Mouse (Mus musculus) forebrain, embryonic 10.5 days (tissue): ENCODE data around the gene Tenm4. TPM values are rescaled to one million over a fixed set of nuclear protein-coding genes. Genes with fewer than 3 reads are reported as not detected.
A peak's percentile ranks its signal among the peaks of the same experiment; 100 is the strongest.

Source experiments
- DNase-seq: peaks from one replicate; pipeline ENCODE4 v3.0.0-alpha.2; 2017; ENCODE audit warnings: low spot score; ENCODE audit errors: extremely low spot score
- H3K27ac ChIP-seq: fragments of 300-500 bp; sonication (generic); 2 replicates; pipeline ENCODE4 v1.5.1; 2016; ENCODE audit warnings: mild to moderate bottlenecking
- H3K27me3 ChIP-seq: fragments of 300-500 bp; sonication (generic); 2 replicates; pipeline ENCODE4 v1.6.1; 2016; ENCODE audit warnings: mild to moderate bottlenecking; ENCODE audit not compliant: poor library complexity, severe bottlenecking
- H3K36me3 ChIP-seq: fragments of 300-500 bp; sonication (generic); replicated peaks from 2 replicates; pipeline ENCODE4 v1.6.1; 2016; ENCODE audit warnings: mild to moderate bottlenecking, moderate library complexity
- H3K4me1 ChIP-seq: fragments of 300-500 bp; sonication (generic); 2 replicates; pipeline ENCODE4 v1.6.1; 2016
- H3K4me3 ChIP-seq: fragments of 300-500 bp; sonication (generic); 2 replicates; pipeline ENCODE4 v1.5.1; 2016; ENCODE audit warnings: mild to moderate bottlenecking, moderate library complexity
- H3K9me3 ChIP-seq: fragments of 300-500 bp; sonication (generic); 2 replicates; pipeline ENCODE4 v1.6.1; 2016; ENCODE audit warnings: mild to moderate bottlenecking, moderate library complexity
- WGBS: fragments of 180-500 bp; shearing (Covaris S2); methylation state at CpG from one replicate; pipeline ENCODE4 v1.1.7; 2016; 5-methylcytosine and 5-hydroxymethylcytosine counted together
- polyA plus RNA-seq: library from polyadenylated mRNA; unstranded; fragments of >200 nt; fragmentation: Nextera tagmentation; extraction: Ambion mirVana; gene quantifications from 2 replicates; pipeline ENCODE4 v1.2.1, GENCODE M21; 2016

Tenm4 gene
- polyA plus RNA-seq, 1 experiment from 2014 or later, result 27.9 TPM

DNA sequence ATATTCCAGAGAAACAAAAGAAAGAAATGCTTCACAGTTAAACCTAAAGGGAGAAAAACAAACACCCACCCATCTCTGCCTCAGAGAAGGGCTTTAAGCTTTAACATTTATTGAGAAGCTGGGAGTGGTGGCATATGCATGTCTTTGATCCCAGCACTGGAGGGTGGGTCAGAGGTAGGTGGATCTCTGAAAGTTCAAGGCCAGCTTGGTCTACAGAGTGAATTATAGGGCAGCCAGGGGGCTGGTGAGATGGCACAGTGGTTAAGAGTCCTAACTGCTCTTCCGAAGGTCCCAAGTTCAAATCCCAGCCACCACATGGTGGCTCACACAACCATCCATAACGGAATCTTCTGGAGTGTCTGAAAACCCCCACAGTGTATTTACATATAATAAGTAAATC is 581.7 kb downstream of the Tenm4 start:
- 94% methylated on average over 2 of the region's 2 CpGs for WGBS

DNA sequence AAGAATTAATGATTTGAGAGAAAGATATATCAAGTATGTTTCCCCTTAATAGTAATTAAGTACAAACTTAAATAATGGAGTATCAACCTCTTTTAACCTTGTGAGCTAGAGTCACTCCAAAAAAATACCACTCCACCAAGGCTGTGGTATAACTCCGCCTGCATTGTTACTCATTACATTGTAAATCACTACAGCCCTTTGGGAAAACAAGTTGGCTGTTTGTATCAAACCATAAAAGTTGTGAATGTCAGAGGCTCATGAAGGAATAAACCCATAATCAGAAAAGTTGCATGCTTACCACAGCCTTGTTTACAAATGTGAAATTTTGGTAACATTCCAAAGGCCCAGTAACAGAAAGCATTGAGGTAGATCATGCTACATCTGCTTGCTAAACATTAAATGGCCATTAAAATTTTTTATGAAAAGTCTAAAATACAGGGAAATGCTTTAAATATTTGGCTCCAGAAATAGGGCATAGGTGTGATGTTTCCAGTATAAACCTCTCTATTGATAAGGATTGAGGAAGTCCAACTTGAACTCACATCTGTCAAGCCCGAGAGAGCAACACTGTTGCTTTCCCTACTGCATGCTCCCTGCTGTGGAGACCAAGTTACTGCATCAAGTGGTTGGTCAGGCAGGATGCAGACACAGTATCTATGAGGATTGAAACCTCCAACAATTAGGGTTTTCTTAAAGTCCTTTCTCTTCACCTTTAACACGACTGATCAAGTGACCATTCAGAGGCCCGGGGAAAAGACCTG is 582.5 kb downstream of the Tenm4 start:
- 40% methylated on average over 4 of the region's 4 CpGs for WGBS
- DNase-seq, result no peak
- Histone ChIP-seq H3K27me3 (peaks cover 10% of the 10 kb centered on the region), H3K4me1 (peaks cover 55% of the 10 kb centered on the region), H3K9me3 (no peaks in the 10 kb centered on the region), H3K4me3 (no peak overlapping the region), H3K36me3 (peaks cover 10% of the 10 kb centered on the region), H3K27ac (peak overlapping the region; percentile 46; the same call in 1 of the 2 replicates)

More for the DNA sequence above, 581.7 kb downstream of the Tenm4 start:
- H3K4me3 ChIP-seq, result no peak overlapping the region
- peaks cover 10% of the 10 kb centered on the region for H3K27me3 ChIP-seq
- DNase-seq, result no peak
- no peaks in the 10 kb centered on the region for H3K9me3 ChIP-seq
- H3K4me1 ChIP-seq, result peaks cover 57% of the 10 kb centered on the region
- peaks cover 6% of the 10 kb centered on the region for H3K36me3 ChIP-seq
- no peak overlapping the region for H3K27ac ChIP-seq

DNA sequence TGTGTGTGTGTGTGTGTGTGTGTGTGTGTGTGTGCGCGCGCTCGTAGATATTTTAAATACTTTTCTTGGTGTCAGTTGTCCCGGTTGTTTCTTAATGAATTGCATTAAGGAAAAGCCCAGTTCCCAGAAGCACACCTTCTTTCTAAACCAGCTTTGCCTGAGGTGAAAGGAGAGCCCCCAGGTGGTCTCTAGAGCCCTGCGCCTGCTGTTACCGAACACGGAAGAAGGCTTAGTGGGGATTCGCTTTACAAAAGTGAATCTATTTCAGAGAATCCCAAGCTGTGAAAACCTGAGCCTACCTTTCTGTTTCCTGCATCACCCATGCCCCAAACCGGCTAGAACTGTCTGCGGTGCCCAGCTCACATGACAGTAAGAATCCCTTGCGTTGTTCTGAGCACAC is 583.1 kb downstream of the Tenm4 start:
- peaks cover 17% of the 10 kb centered on the region for H3K36me3 ChIP-seq
- H3K4me3 ChIP-seq, result no peak overlapping the region
- no peak for DNase-seq
- peak overlapping the region; percentile 46; the same call in 1 of the 2 replicates for H3K27ac ChIP-seq
- 18% methylated on average over 12 of the region's 12 CpGs for WGBS
- H3K9me3 ChIP-seq, result no peaks in the 10 kb centered on the region
- H3K27me3 ChIP-seq, result peaks cover 10% of the 10 kb centered on the region
- peaks cover 48% of the 10 kb centered on the region for H3K4me1 ChIP-seq

DNA sequence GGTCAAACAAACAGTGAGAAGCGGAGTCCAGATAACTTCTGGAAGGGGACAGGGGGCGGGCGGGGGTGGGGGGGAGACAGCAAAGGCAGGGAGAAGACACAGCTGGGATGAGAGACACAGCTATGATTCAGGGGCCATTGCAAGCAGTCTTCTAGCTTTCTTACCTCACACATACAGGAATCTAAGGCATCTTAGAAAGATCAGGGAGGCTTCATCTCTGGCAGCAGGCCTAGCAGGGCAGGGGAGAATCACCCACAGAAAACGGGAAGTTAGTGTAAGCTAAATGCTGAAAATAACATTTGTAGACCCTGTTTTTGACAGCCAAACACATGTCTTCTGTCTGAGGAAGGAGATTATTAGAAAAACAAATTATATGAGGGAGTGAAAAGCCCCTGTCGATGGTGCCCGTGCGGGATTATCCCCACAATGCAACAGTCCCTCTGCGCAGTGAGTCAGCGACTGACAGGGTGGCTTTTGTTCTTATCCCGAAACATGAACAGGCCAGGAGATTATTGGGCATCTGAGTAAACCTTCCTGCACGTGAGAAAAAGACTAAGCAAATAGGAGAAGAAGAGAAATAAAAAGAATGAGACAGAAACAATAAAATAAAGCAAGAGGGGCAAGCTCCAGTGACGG is 584.5 kb downstream of the Tenm4 start:
- 45% methylated on average over 12 of the region's 12 CpGs for WGBS
- Histone ChIP-seq H3K27me3 (peaks cover 10% of the 10 kb centered on the region), H3K4me3 (no peak overlapping the region), H3K4me1 (peaks cover 51% of the 10 kb centered on the region), H3K27ac (peak overlapping the region; percentile 45), H3K9me3 (no peaks in the 10 kb centered on the region), H3K36me3 (peaks cover 17% of the 10 kb centered on the region)
- no peak for DNase-seq

GRCm38 (mm10) chr7:96756104-96756742 is 585.2 kb downstream of the Tenm4 start:
- Histone ChIP-seq H3K9me3 (no peaks in the 10 kb centered on the region), H3K27me3 (peaks cover 10% of the 10 kb centered on the region), H3K4me1 (peaks cover 57% of the 10 kb centered on the region), H3K36me3 (peaks cover 17% of the 10 kb centered on the region), H3K27ac (peak overlapping the region; percentile 45), H3K4me3 (no peak overlapping the region)
- DNase-seq, result no peak
- 62% methylated on average over 10 of the region's 10 CpGs for WGBS

- no peak overlapping the region for H3K4me3 ChIP-seq
- 85% methylated on average over 8 of the region's 8 CpGs for WGBS
- DNase-seq, result no peak
- H3K9me3 ChIP-seq, result no peaks in the 10 kb centered on the region
- H3K27me3 ChIP-seq, result peaks cover 10% of the 10 kb centered on the region
- H3K4me1 ChIP-seq, result peaks cover 60% of the 10 kb centered on the region
- H3K36me3 ChIP-seq, result peaks cover 16% of the 10 kb centered on the region
- peak overlapping the region; percentile 51 for H3K27ac ChIP-seq
Measured at GRCm38 (mm10) chr7:96757067-96757466, 586.0 kb downstream of the Tenm4 start.

- no peak overlapping the region for H3K27ac ChIP-seq
- no peaks in the 10 kb centered on the region for H3K9me3 ChIP-seq
- 78% methylated on average over 6 of the region's 6 CpGs for WGBS
- peaks cover 4% of the 10 kb centered on the region for H3K27me3 ChIP-seq
- DNase-seq, result no peak
- peaks cover 44% of the 10 kb centered on the region for H3K4me1 ChIP-seq
- no peak overlapping the region for H3K4me3 ChIP-seq
- H3K36me3 ChIP-seq, result peaks cover 21% of the 10 kb centered on the region
Measured at GRCm38 (mm10) chr7:96760208-96760607, 589.2 kb downstream of the Tenm4 start.

DNA sequence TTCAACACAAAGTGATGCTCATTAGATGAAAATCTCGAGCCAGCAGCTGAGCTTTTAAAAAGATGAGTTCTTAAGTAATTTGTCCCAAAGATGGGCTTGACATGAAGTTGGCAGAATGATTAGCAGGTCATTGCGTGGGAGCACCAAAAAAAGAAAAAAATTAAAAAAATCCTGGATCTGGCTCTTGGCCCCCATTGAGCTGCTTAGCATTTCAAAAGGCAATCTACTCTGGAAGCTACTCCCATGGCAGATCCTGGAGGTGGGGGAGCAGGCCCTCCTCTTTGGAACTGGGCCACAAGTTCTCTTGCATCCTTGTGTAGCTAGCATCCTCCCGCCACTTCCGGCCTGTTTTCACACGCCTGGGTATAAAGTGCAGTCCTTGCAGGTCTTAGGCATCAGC is 590.1 kb downstream of the Tenm4 start:
- DNase-seq, result no peak
- Histone ChIP-seq H3K36me3 (peaks cover 25% of the 10 kb centered on the region), H3K27me3 (no peaks in the 10 kb centered on the region), H3K27ac (no peak overlapping the region), H3K9me3 (no peaks in the 10 kb centered on the region), H3K4me3 (no peak overlapping the region), H3K4me1 (peaks cover 35% of the 10 kb centered on the region)
- WGBS, result 86% methylated on average over 5 of the region's 5 CpGs

- WGBS, result 84% methylated on average over 15 of the region's 15 CpGs
- no peak for DNase-seq
- Histone ChIP-seq H3K4me1 (peaks cover 11% of the 10 kb centered on the region), H3K36me3 (peaks cover 52% of the 10 kb centered on the region), H3K27ac (no peak overlapping the region), H3K27me3 (no peaks in the 10 kb centered on the region), H3K4me3 (no peak overlapping the region), H3K9me3 (peaks cover 10% of the 10 kb centered on the region)
Measured at GRCm38 (mm10) chr7:96765321-96765960, 594.4 kb downstream of the Tenm4 start.

DNA sequence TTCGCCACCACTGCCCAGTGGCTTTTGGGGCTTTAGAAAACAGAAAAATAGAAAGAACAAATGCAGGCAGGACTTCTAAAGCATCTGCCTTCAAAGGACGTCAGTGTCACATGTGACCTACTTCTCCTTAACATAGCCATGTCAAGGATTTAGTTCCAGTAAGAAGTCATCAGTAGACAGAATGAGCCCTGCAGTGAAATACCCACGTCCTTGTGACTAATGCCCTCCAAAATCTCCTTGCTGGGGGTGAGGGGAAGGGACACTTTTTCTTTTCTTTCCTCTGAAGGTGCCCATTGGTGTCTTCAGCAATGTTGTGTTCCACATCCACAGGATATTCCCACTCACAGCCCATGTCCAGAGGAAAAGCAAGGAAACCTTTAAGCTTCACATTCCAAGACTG is 596.0 kb downstream of the Tenm4 start:
- peaks cover 10% of the 10 kb centered on the region for H3K9me3 ChIP-seq
- WGBS, result 83% methylated on average over 3 of the region's 3 CpGs
- H3K27me3 ChIP-seq, result no peaks in the 10 kb centered on the region
- H3K36me3 ChIP-seq, result peaks cover 61% of the 10 kb centered on the region
- no peak overlapping the region for H3K27ac ChIP-seq
- H3K4me1 ChIP-seq, result no peaks in the 10 kb centered on the region
- no peak for DNase-seq
- H3K4me3 ChIP-seq, result no peak overlapping the region

DNA sequence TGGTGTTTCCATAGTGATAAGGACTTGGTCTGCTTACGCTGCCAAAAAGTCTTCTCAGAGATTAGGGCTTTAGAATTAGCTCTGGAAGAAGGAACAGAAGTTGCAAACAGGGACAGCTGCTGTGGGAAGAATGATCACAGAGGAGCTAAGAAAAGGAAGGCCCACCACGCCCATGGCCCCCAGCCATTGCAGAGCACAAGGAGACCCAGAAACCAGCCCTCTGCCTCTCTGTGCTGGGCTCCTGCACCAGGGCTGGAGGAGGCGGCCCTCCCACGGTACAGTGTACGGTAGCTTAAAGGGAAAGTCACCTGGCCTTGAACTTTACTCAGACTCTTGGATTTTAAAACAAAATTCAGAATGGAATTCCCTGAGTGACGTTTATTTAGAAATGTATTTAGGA is 597.7 kb downstream of the Tenm4 start:
- no peak for DNase-seq
- H3K4me3 ChIP-seq, result no peak overlapping the region
- H3K27ac ChIP-seq, result no peak overlapping the region
- peaks cover 10% of the 10 kb centered on the region for H3K9me3 ChIP-seq
- H3K36me3 ChIP-seq, result peaks cover 71% of the 10 kb centered on the region
- no peaks in the 10 kb centered on the region for H3K27me3 ChIP-seq
- H3K4me1 ChIP-seq, result peaks cover 11% of the 10 kb centered on the region; the same call in 1 of the 2 replicates
- whole genome bisulfite sequencing, result 94% methylated on average over 6 of the region's 6 CpGs

DNA sequence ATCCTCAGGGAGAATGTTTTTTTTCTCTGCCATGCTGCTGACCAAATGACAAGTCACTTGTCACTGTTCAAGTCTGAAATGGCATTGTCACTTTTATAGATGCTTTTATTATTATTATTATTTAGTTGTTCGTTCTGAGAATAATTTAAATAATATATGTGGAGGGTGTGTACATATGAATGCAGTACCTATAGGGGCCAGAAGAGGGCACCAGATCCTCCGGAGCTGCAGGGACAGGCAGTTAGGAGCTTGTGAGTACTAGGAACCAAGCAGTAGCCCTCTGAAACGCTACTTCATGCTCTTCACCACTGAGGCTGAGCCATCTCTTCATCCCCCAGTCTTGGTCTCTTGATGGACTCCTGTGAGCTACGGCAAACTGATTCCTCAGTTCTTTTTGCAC is 598.7 kb downstream of the Tenm4 start:
- Histone ChIP-seq H3K9me3 (peaks cover 10% of the 10 kb centered on the region), H3K36me3 (peaks cover 80% of the 10 kb centered on the region), H3K27me3 (no peaks in the 10 kb centered on the region), H3K27ac (no peak overlapping the region), H3K4me3 (no peak overlapping the region), H3K4me1 (peaks cover 21% of the 10 kb centered on the region)
- WGBS, result 74% methylated on average over 4 of the region's 4 CpGs
- no peak for DNase-seq
